Mouse (Mus musculus) left cerebral cortex, adult 18-20 months (tissue): ENCODE measurements at regions not wholly inside any gene's neighbourhood (a gene's known extent, or its start where the extent isn't known, plus 50 kb on each side); places are given as distances from the start of the nearest gene placed in this dataset.
A peak's percentile ranks its signal among the peaks of the same experiment; 100 is the strongest.

Source experiments
- DNase-seq, 2 experiments: peaks; one replicate each; pipeline ENCODE4 v3.0.0; 2021 to 2022; ENCODE audit warnings: low spot score in 2 of 2, mixed read lengths in 1 of 2
- microRNA-seq, 2 experiments: library from miRNA; unstranded; fragments of <30 nt; microRNA quantifications; one replicate each; pipeline ENCODE4 v1.2.0; 2021

DNA sequence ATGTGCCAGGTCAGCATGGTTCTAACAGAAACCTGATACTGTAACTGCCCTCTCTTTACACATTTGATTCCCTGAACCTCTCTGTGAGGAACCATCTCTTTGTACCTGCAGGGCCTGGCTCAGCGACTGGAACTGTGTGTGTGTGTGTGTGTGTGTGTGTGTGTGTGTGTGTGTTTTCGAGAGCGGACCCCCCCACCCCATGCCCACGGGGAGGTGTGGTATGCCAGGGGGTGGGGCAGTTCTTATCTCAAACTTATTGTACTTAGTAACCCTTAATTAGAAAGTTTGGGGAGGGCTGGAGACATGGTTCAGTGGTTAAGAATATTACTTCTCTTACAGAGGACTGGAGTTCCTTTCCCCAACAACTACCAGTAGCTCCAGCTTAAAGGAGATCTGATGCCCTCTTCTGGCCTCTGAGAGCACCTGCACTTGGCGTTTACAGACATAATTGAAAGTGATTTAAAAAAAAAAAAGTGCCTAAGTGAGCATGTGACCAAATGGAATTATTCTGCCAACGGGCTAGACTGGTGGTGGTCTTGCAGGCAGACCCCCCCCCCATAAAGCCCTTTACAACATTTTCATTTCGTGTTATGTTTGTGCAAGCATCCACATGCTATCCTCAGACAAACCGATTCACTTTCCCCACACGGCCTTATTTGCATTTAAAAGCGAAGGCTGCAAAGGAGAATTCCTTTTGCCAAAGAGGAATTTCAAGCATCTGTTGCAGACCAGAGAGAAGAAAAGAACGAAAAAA is 77.7 kb upstream of the Med14 start:
- DNase-seq, result peak; percentile 19 to 21

DNA sequence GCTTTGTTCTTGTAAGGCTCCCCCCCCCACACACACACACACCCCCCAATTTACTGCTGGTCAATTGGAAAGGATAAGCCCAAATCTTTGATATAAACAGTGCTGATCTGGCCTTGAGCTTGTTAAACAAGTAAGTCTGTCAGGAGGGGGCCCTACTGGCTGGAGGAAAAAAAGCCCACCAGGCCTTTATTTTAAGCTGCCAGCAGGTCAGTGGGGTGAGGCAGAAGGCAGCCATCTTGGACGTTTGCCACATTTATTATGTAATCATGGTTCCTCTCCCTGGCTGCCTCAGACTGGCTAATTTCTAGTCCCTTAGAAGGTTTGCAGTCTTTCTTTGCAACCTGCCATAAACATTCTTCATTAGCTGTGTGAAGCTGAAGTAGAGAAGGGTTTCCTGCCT is 75.9 kb upstream of the Med14 start:
- DNase-seq, result no peak

GRCm38 (mm10) chrX:12834681-12835080 is 72.8 kb upstream of the Med14 start:
- no peak for DNase-seq

GRCm38 (mm10) chrX:12832709-12833108 is 70.8 kb upstream of the Med14 start:
- DNase-seq, result no peak

DNA sequence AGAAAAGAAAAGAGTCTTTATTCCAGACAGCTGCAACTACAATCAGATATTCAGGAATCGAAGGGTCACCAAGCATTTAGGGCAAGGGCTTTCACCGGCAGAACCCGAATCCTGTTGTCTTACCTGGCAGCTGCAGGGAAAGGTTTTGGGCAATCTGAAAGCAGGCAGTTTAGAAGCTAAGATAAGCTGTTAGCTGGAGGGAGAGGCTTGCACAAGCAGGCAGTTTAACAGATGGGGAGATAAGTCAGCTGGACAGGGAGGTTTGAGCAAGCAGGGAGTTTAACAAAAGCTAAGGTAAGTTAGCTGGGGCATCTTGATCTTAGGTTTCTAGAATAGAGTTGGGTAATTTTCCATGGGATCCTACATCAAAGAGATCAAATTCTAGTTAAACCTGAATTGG is 67.3 kb upstream of the Med14 start:
- DNase-seq, result no peak

- no peak for DNase-seq
These were observed 65.5 kb upstream of the Med14 start for GRCm38 (mm10) chrX:12827299-12827872.

- DNase-seq, result no peak
These were observed 64.8 kb upstream of the Med14 start for GRCm38 (mm10) chrX:12826646-12827045.

DNA sequence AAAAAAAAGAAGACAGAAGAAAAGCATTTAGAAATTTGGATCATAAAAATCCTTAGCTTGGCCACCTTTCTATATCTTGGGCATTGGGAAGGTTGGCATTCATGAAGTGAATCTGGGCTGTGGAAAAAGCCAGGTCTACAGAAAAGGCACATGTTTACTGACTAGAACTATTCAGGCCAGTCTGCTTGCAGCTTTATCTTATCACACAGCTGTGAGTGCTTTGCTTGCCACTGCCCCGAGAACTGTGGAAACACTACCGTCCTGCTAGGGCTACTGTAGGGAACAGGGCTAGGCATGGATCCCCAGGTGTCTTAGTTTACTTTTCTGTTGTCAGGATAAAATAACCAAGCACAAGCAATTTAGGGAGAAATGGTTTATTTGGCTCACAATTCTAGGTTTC is 63.4 kb upstream of the Med14 start:
- no peak for DNase-seq

GRCm38 (mm10) chrX:12824497-12824896 is 62.6 kb upstream of the Med14 start:
- no peak for DNase-seq

DNA sequence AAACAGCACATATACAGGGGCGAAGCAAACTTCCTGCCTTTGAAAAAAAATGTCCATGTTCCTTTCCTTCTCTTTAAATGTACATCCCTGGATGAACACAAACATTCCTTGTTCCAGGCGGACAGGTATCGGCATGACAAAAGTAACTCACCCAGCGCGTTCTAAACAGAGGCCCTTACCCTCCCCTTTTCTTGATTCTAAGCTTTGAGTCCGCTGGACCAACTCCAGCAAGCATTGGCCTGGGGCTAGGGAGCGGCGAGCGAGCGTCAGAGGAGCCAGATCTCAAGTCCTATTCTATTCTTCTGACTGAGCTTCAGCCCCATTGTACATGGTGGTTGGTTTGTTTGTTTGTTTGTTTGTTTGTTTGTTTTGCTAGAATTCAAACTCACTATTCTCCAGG is 60.9 kb upstream of the Med14 start:
- no peak for DNase-seq

- no peak for DNase-seq
These were observed 51.3 kb upstream of the Med14 start for GRCm38 (mm10) chrX:12813083-12813660.

Small RNAs in the stretch of these regions (microRNA-seq; reads per million reads assigned to microRNA genes)
- 0 reads per million in 2 experiments for gene Gm25063
